Mouse (Mus musculus): ENCODE data around the gene Gm20708.

GRCm38 (mm10) chr11:117798160-117798541 lies 11.3 kb upstream of the Gm20708 start:
- TF ChIP-seq POLR2A (IDR thresholded peaks at IDR 0.05; ENCODE audit: insufficient read depth, low read depth, low read length) = no peak
- TF ChIP-seq CTCF (IDR thresholded peaks at IDR 0.05; ENCODE audit: insufficient read depth, low read depth, low read length) = no peak
